Mouse (Mus musculus): ENCODE data around the gene Bcl9l.

DNA sequence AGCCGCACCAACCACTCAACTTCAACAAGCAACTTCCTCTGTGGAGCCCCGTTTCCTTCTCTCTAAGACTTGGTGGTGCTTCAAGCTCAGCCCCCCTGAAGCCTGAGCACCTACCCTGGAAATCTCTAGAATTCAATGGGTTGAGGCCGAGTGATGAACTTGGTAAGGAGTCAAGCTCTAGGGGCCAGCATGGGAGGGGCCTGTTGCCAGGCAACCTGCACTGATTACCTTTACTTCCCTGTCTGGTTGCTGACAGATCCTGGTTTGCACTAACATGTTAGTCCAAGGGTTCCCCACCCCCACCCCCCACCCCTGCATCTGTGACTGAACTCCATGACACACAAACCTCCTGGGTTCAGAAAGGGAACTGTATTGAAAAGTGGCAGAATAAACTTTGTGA is 62.4 kb downstream of the Bcl9l start:
- no peak for TF ChIP-seq CTCF (IDR thresholded peaks at IDR 0.05; ENCODE audit: low read depth)
- no peak for TF ChIP-seq EP300 (IDR thresholded peaks at IDR 0.05; ENCODE audit: low read depth)
